Mouse (Mus musculus): ENCODE results near the gene Ern1. TPM values are rescaled to one million over a fixed set of nuclear protein-coding genes. Genes with fewer than 3 reads are reported as not detected.
"Not testable (repeated sequence)": the region's sequence is repeated elsewhere in the genome, so short reads cannot be mapped to it uniquely, and the experiment has no call there.

The Ern1 gene
- total RNA-seq, 1 experiment from 2014 or later: 65.9 TPM

DNA sequence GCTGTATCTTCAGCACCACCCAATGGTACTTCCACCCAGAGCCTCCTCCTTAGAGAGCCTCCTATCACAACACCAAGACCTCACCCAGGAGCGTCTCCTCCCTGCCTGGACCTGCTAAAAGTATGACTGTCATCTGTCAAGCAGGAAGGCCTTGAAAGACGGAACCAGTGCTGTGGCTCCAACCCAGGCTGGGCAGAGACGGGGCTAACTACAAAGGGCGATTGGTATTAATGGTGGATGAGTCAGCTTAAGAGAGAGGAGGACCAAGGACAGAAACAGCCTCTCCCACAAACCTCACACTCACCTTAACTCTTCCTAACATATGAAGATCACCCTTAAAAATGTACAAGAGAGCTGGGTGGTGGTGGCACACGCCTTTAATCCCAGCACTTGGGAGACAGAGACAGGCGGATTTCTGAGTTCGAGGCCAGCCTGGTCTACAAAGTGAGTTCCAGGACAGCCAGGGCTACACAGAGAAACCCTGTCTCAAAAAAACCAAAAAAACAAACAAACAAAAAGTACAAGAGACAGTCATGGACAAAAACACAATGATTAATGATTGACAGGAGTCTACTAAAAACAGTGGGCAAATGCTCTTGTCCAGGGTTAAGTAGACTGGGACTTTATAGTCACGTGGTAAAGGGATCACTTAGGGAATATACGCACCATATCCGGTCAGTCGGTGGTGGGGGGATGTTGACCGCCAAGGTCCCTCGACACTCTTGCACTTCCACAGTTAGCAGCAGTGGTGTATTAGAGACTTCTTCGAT, 23.8 kb upstream of the Ern1 start:
- no peak for ATAC-seq (replicated peaks in 1 of 2; ENCODE audit: insufficient read depth in 1 of 2, low FRiP score in 2 of 2, low TSS enrichment in 1 of 2, low read depth in 1 of 2, poor library complexity in 2 of 2, severe bottlenecking in 2 of 2)

DNA sequence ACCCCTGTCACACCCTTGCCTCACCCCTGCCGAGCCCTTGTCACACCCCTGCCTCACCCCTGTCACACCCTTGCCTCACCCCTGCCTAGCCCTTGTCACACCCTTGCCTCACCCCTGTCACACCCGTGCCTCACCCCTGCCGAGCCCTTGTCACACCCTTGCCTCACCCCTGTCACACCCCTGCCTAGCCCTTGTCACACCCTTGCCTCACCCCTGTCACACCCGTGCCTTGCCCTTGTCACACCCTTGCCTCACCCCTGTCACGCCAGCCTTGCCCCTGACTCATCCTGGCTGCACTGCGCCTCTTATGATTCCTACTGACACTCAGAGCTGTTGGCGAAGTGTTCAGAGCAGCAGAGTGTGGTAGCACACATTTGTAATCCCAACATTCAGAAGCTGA, 20.0 kb upstream of the Ern1 start:
- ATAC-seq (replicated peaks in 1 of 2; ENCODE audit: insufficient read depth in 1 of 2, low FRiP score in 2 of 2, low TSS enrichment in 1 of 2, low read depth in 1 of 2, poor library complexity in 2 of 2, severe bottlenecking in 2 of 2): no peak

DNA sequence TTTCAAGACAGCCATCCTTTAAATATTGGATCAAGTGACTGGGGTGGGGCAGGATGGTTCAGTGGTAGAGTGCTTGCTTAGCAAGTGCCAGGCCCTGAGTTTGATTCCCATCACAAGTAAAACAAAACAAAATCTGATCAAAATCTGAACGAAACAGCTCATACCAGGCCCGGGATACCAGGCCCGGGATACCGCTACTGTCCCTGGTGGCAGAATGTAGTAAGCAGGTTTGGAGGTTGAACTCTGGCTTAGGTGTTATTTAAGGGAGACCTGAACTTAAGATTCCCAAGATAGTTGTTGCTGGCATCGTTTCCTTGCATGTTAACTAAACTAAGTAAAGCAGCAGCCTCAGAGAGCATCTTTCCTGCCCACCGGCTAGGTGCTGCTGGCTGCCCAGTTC, 18.6 kb upstream of the Ern1 start:
- no peak for ATAC-seq (replicated peaks in 1 of 2; ENCODE audit: insufficient read depth in 1 of 2, low FRiP score in 2 of 2, low TSS enrichment in 1 of 2, low read depth in 1 of 2, poor library complexity in 2 of 2, severe bottlenecking in 2 of 2)

DNA sequence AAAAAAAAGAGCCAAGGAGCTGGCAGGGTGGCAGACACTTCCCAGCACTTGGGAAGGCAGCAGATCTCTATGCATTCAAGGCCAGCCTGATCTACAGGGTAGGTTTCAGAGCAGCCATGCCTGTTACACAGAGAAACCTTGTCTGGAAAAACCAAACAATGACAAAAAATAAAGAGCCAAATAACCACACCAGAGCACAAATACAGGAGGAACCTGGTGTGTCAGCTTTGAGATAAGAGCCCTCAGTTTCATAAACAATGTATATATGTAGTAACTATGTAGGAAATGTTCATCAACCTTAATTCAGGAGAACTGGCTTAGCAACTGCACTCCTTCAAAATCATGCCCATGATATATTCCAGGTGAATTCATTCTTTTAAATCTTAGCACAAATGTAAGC, 16.5 kb upstream of the Ern1 start:
- no peak for ATAC-seq (replicated peaks in 1 of 2; ENCODE audit: insufficient read depth in 1 of 2, low FRiP score in 2 of 2, low TSS enrichment in 1 of 2, low read depth in 1 of 2, poor library complexity in 2 of 2, severe bottlenecking in 2 of 2)

DNA sequence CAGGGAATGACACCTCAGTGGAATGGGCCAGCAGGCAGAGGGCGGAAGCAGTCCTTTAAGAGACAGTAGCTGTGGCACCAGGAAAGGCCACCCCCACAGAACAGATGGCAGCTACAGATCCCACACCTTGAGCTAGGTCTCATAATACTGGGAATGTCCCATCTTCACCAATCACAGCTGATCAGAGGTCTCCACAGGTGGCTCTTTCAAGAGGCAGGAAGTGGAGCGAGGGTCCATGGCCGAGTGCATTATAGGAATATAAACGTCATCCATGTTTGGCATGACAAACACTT, 15.7 kb upstream of the Ern1 start:
- ATAC-seq (replicated peaks in 1 of 2; ENCODE audit: insufficient read depth in 1 of 2, low FRiP score in 2 of 2, low TSS enrichment in 1 of 2, low read depth in 1 of 2, poor library complexity in 2 of 2, severe bottlenecking in 2 of 2): no peak

DNA sequence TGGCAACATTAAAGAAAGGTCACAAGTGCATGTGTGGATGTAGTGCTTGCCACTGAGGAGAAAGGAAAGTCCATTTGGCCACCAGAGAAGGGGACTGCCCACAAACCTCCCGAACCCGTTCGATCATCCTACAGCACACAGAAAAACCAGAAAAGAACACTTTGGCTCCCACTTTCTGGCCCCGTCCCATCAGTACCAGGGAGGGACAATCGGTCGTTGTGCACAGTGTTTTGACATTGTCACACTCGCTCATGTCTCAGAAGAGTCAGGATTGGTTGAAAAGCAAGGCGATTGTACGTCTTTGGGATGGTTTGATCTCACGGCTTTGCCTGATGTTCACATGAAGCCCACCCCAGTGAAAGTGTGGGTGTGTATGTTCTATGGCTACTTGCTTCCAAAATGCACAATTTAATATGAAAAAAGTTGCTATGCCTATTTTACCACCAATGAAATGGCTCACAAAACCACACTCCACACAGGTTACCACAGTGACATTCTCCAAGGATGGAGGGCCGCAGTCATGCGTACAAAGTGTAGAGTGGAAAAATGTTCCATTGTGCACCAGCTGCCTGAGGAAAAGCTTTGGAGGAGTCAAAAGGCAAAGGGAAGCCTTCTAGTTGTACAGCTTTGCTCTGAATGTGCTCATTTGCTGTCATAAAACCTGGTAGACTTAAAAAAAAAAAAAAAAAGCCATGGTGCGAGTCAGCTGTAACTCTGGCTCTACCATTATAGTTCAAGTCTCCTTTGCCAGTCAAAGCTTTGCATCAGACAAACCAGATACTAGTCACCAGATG, 15.2 kb upstream of the Ern1 start:
- ATAC-seq (replicated peaks in 1 of 2; ENCODE audit: insufficient read depth in 1 of 2, low FRiP score in 2 of 2, low TSS enrichment in 1 of 2, low read depth in 1 of 2, poor library complexity in 2 of 2, severe bottlenecking in 2 of 2): no peak

DNA sequence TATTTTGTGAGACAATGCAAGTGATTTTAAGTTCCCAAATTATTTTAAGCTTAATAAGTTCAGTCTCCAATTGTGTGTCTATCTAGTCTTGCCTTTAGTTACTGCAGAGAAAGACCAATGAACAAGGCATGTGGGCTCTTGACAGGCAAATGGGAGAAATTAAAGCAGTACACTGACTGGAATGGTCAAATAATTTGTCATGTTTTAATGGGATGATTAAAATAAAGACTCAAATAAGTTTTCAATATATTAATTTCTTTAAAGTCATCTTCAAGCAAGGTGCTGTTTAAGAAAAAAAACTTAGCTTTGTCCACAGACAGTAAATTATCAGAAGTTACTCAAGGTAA, 14.5 kb upstream of the Ern1 start:
- no peak for ATAC-seq (replicated peaks in 1 of 2; ENCODE audit: insufficient read depth in 1 of 2, low FRiP score in 2 of 2, low TSS enrichment in 1 of 2, low read depth in 1 of 2, poor library complexity in 2 of 2, severe bottlenecking in 2 of 2)

DNA sequence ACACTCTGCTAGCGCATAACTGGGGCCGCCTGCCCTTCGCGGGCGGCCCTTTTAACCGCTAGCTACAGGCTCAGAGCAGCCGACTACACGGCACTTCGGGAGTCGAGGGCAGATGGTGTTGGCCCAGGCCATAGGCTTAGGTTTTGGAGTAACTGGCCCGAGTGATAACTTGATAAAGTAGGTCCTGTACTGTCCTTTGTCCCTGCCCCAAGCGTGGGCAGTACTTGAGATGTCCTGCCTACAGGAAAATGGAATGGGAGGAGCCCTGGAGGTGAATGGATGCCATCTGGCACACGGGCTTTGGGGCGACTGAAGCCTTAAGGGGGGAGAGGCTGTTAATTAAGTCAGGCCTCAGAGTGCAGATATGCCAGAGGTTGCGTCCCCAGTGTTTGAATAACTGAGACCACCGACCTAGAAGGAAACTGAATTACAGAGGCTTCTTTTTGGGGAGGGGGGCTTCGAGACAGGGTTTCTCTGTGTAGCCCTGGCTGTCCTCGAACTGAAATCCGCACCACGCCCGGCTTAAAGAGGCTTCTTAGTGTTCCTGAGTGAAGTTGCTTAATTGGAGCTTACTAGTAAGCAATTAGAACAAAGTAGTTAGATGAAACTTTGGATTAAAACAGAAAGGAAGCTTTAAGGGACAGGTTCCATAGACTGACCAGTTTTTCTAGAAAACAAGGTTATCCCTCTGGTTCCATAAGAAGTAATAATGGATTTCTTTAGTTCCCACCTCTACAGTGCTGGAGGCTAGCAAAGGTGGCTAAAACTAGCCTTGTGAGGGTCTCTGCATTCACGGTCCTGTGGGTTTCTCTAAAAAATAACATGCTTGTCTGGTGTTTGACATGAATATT, 13.9 kb upstream of the Ern1 start:
- peak in 1 of 2 experiments; percentile 40; a peak in 2 of 4 replicates for ATAC-seq (replicated peaks in 1 of 2; ENCODE audit: insufficient read depth in 1 of 2, low FRiP score in 2 of 2, low TSS enrichment in 1 of 2, low read depth in 1 of 2, poor library complexity in 2 of 2, severe bottlenecking in 2 of 2)

DNA sequence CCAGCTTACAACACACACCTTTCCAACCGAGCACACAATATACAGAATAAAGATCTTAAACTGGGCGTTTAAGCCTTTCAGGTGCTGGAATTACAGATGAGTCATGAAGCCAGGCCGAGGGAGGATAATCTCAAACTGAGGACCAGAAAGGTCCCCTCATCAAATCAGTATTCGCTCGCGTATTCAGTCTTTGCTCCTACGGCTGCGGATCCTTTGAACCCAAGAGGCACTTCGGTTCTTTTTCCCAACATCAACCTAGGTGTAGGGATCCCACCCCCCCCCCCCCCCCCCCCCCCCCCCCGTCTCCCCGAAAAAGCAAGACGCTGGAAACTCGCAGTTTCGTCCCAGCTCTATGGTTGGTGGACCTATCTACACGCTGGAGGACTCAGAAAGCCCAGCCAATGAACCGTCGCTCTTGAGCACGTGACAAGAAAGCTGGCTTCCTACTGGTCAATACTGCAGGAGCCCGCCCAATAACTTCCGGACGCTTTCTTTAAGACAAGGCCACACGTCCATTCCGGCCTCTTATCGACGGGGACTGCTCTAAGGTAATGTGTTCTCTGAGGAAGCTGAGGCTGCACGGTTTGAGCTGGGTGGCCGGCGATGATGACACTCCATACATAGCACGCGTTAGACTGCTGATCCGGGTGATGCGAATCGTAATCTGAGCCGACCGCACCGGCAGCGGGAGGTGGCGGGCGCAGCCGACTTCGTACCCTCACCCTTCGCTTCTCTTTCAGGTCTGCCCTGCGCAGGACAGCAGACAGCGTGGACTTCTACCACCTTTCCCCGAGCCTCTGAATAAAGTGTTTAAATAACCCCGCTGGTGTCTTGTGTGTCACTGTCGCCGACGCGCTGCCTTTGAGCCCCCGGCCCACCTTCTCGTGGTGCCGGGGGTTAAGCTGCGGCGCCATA, 13.0 kb upstream of the Ern1 start:
- ATAC-seq (replicated peaks in 1 of 2; ENCODE audit: insufficient read depth in 1 of 2, low FRiP score in 2 of 2, low TSS enrichment in 1 of 2, low read depth in 1 of 2, poor library complexity in 2 of 2, severe bottlenecking in 2 of 2): peak; percentile 94 to 96

DNA sequence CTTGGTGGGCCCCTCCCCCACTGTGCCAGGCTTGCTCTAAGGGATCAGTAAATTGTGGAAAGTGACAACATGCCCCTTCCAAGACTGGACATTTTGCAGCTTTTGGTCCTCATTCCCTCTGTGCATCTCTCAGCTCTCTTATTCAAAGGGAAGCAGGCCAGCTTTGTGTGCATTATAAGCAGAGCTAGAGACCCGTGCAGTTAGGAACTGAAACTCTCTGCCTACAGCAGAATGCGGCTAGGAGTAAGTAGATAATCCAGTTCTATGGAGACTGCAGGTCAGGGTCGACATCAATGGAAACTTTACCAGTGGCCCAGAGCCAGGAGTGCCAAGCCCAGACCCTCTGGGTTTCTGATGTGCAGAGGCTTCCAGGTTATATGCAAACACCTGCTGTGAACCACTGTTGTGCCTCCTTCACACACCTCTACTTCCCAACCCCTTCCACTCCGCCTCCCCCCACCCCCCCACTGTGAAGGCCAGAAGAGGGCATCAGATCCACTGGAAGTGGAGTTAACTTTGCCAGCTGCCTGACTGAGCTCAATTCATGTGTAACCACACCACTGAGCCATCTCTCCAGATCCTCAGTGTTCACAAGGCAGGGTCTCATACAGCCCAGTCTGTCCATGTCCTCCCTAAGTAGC, 11.2 kb upstream of the Ern1 start:
- ATAC-seq (replicated peaks in 1 of 2; ENCODE audit: insufficient read depth in 1 of 2, low FRiP score in 2 of 2, low TSS enrichment in 1 of 2, low read depth in 1 of 2, poor library complexity in 2 of 2, severe bottlenecking in 2 of 2): no peak

DNA sequence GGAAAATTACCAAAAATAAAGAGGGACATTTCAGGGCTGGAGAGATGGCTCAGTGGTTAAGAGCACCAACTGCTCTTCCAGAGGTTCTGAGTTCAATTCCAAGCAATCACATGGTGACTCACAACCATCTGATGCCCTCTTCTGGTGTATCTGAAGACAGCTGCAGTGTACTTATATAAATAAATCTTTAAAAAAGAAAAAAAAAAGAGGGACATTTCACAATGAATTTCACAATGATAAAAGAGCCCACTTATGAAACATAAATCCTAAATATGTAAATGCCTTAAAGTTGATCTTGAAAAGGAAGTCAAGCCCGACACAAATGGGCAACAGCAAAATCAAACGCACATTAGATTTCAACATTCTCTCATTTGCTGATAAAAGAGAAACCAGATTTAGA, 10.3 kb upstream of the Ern1 start:
- no peak for ATAC-seq (replicated peaks in 1 of 2; ENCODE audit: insufficient read depth in 1 of 2, low FRiP score in 2 of 2, low TSS enrichment in 1 of 2, low read depth in 1 of 2, poor library complexity in 2 of 2, severe bottlenecking in 2 of 2)

DNA sequence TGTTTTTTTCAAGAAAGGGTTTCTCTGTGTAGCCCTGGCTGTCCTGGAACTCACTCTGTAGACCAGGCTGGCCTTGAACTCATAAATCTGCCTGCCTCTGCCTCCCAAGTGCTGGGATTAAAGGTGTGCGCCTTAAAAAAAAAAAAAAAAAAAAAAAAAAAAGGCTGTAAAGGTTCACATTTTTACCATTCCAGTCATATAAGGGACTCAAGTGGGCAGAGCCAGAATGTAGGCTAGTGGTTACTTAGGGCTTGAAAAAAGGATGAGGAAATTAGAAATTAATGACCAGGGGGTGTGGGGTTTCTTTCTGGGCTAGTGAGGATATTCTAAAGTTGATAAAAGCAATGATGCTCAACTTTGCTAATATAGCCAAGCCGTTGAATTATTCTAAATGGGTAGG, 9.4 kb upstream of the Ern1 start:
- ATAC-seq (replicated peaks in 1 of 2; ENCODE audit: insufficient read depth in 1 of 2, low FRiP score in 2 of 2, low TSS enrichment in 1 of 2, low read depth in 1 of 2, poor library complexity in 2 of 2, severe bottlenecking in 2 of 2): not testable (repeated sequence)

DNA sequence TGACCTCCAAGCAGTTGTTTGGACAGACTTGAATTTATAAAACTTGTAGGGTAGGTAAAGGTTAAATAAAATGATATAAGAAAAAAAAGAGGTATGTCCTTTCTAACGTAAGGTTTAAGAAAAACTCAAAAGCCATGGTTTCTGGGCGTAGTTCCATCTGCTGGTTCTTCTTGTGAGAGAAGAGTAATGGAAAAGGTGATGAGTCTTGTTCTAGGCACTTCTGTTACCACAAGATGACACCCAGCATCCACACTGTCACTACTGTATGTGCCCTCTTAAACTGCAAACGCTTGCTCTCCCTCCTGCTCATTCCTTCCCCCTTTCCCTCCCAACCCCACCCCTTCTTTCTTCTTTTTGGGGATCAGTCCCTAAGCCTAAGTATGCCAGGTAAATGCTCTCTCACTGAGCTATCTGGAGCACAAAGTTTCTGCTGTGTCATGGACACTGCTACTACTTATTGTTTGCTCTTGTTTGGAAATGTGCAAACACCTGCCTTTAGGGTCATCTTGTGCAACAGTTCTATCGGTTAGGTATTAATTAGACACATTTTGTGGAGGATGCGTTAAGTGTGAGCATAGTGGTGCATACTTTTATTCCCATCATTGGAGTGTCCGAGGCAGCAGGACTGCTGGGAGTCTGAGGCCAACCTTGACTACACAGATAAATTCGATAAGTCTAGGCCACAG, 5.5 kb upstream of the Ern1 start:
- no peak for ATAC-seq (replicated peaks in 1 of 2; ENCODE audit: insufficient read depth in 1 of 2, low FRiP score in 2 of 2, low TSS enrichment in 1 of 2, low read depth in 1 of 2, poor library complexity in 2 of 2, severe bottlenecking in 2 of 2)

DNA sequence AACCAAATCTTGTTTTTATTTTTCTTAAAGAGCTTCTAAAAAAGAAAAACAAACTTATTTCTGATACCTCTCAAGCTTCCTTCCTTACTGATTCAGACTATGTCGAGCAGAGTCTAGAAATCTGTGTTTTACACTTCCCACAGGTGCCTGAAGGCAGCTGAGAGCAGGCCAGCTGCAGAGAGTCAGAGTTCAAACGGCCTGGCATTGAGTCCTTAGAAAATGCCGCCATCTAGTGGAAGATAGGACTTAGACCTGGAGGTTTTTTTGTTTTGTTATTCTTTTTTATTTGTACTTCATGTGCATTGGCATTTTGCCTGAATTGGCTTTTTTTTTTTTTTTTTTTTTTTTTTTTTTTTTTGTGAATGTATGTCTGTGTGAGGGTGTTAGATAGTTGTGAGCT, 3.7 kb upstream of the Ern1 start:
- peak; percentile 33 to 40; a peak in 2 of 4 replicates for ATAC-seq (replicated peaks in 1 of 2; ENCODE audit: insufficient read depth in 1 of 2, low FRiP score in 2 of 2, low TSS enrichment in 1 of 2, low read depth in 1 of 2, poor library complexity in 2 of 2, severe bottlenecking in 2 of 2)

DNA sequence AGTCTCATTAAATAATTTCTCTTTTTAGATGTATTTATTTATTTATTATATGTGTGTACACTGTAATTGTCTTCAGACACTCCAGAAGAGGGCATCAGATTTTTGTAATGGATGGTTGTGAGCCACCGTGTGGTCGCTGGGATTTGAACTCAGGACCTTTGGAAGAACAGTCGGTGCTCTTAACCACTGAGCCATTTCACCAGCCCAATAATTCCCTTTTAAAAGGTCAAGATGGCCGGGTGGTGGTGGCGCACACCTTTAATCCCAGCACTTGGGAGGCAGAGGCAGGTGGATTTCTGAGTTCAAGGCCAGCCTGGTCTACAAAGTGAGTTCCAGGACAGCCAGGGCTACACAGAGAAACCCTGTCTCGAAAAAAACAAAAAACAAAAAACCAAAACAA, 2.9 kb upstream of the Ern1 start:
- not testable (repeated sequence) for ATAC-seq (replicated peaks in 1 of 2; ENCODE audit: insufficient read depth in 1 of 2, low FRiP score in 2 of 2, low TSS enrichment in 1 of 2, low read depth in 1 of 2, poor library complexity in 2 of 2, severe bottlenecking in 2 of 2)

DNA sequence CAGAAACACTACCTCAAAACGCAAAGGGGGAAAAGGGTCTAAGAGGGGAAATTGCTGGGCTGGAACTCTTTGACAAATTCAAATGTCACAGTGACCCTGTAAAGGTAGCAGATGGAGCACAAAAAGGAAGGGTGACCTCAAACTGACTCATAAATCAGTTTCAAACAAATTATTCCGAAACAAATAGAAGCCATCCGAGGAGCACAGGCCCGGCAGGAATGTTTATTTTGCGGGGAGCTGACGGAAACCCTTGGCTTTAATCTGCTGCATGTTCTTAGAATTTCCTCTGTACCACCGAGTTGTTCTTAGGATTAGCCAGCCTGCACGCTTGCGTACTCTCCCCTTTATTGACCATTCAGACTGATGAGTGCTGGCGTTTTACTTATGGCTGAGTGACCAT, 2.4 kb upstream of the Ern1 start:
- ATAC-seq (replicated peaks in 1 of 2; ENCODE audit: insufficient read depth in 1 of 2, low FRiP score in 2 of 2, low TSS enrichment in 1 of 2, low read depth in 1 of 2, poor library complexity in 2 of 2, severe bottlenecking in 2 of 2): peak in 1 of 2 experiments; percentile 9; a peak in 1 of 4 replicates
